Mouse (Mus musculus) gastrocnemius, postnatal 4 days (tissue): ENCODE results near the gene Shox2. TPM values are rescaled to one million over a fixed set of nuclear protein-coding genes. Genes with fewer than 3 reads are reported as not detected.

ENCODE experiments used
- DNase-seq, 2 experiments: peaks; one replicate each; pipeline ENCODE4 v3.0.0; 2021 to 2022; ENCODE audit warnings: low spot score in 2 of 2, mixed read lengths in 2 of 2
- total RNA-seq, 2 experiments: library from RNA; stranded (reverse); gene quantifications; 2 replicates each; pipeline ENCODE4 v1.2.3; 2021

The Shox2 gene
- total RNA-seq, 2 experiments from 2014 or later = 14.2 to 14.6 TPM

DNA sequence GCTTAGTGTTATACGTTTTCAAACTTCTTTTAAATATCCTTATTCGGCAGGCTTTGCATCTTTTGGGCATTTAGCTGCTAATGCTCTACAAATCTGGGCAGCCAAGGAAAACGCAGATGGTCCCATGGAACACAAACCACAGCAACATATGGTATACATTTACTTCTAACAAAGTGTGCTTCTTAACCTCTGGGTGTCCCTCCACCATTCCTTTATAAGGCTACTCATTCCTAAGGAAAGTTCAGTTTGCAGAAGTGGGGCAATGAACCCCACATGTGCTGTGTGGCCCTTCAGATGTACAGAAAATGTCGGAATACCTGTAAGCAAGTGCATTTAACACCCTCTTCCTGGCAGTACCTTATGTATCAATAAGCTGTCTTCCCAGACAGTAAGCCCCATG is 14.1 kb downstream of the Shox2 start:
- DNase-seq = no peak

DNA sequence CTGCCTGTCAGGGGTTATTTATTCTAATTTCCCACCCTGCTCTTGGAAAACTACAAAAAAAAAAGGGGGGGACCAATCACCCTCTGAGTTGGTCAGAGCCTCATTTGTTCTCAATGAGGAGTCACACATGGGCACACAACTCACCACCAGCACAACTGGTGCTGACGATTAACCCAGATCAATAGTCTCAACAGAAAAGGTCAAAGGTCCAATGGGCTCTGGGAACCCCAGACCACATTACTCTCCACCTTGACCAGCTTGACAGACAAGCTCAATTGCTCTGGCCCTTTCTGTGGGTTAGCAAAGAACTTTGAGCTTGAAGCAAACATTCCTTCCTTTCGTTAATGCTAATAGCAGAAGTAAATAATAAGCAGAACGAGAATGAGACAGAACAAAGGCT is 16.7 kb downstream of the Shox2 start:
- DNase-seq = no peak

- no peak for DNase-seq
These were observed 21.6 kb downstream of the Shox2 start for GRCm38 (mm10) chr3:66959972-66960371.

GRCm38 (mm10) chr3:66955126-66955525 is 26.4 kb downstream of the Shox2 start:
- no peak for DNase-seq

DNA sequence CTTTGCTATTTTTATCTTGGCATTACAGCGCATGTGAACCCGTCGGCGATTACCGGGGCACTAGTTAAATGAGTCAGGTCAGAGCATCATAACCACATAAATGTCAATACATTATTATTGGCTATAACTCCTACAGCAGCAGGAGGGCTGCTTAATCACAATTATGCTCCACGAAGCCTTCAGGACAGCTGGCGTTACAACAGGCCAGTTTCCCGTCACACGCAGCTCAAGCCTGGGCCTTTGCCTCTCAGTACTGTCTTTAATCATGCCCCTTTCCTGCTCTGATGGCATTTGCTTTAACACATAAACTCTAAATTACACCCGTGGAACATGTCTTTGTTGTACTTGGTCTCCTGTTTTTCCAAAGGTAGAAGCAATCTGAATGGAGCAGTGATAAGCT is 41.9 kb downstream of the Shox2 start:
- DNase-seq = no peak

DNA sequence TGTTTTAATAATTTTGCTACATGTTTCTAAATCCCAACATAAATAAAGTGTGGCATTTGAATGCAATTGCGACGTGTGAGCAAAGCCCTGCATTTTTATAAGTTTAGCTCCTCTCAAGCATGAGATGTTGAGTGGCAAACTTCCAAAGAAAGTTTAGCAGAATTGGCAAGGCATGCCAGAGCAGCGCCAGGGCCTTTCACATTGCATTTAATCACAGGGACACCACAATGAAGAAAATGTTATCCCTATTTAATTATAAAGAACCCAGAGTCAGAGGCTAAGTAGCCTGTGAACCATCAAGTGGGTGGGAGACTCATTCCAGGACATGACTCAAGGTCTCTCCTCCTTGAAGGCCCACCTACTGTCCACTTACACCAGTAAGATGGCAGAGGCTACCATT is 59.1 kb downstream of the Shox2 start:
- DNase-seq = no peak

Other genes with a start within 250 kb of the Shox2 start
- gene Rsrc1, start 381 bp downstream of the Shox2 start, total RNA-seq = 10 to 100 TPM; 28.7 to 31.2 TPM